Mouse (Mus musculus) ES-Bruce4 (cell line): ENCODE results near the gene Dnajc25.

Source experiments
- CTCF ChIP-seq: IDR thresholded peaks from one replicate; pipeline ENCODE4 v1.8.1; 2011; ENCODE audit warnings: low read depth, low read length
- EP300 ChIP-seq: IDR thresholded peaks from 2 replicates; pipeline ENCODE4 v1.6.1; 2011; ENCODE audit warnings: low read depth, low read length; ENCODE audit not compliant: insufficient read depth
- POLR2A ChIP-seq: IDR thresholded peaks from one replicate; pipeline ENCODE4 v1.8.1; 2011; ENCODE audit warnings: low read length; ENCODE audit not compliant: insufficient read depth

- TF ChIP-seq CTCF (no peak), EP300 (no peak), POLR2A (no peak)
Measured at GRCm38 (mm10) chr4:58970678-58971077, 24.2 kb upstream of the Dnajc25 start.
